Mouse (Mus musculus) embryo, embryonic 10 days (tissue): ENCODE results near the gene Ctdsp2.

Experiments used
- DNase-seq: peaks from one replicate; pipeline ENCODE4 v3.0.0-alpha.2; 2015; ENCODE audit warnings: low spot score

Ctdsp2 gene

GRCm38 (mm10) chr10:126962966-126963330 is 15.6 kb upstream of the Ctdsp2 start:
- no peak for DNase-seq

DNA sequence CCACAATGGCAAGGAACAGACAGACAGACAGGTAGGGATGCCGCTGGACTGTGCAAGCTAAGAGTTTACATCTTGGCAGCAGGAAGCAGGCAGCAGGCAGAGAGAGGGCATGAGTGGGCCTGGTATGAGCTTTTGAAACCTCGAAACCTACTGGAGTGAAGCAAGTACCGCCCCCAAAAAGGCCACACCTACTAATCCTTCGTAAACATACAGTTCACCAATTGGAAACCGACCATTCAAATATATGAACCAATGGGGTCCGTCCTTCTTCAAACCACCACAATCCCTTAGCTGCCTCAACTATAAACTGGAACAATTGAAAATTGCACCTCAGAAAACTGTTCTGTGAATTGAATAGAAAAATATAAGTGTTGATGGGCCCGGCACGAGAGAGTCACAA is 14.7 kb upstream of the Ctdsp2 start:
- DNase-seq: no peak

GRCm38 (mm10) chr10:126971363-126972050 is 7.0 kb upstream of the Ctdsp2 start:
- DNase-seq: peak; percentile 57

DNA sequence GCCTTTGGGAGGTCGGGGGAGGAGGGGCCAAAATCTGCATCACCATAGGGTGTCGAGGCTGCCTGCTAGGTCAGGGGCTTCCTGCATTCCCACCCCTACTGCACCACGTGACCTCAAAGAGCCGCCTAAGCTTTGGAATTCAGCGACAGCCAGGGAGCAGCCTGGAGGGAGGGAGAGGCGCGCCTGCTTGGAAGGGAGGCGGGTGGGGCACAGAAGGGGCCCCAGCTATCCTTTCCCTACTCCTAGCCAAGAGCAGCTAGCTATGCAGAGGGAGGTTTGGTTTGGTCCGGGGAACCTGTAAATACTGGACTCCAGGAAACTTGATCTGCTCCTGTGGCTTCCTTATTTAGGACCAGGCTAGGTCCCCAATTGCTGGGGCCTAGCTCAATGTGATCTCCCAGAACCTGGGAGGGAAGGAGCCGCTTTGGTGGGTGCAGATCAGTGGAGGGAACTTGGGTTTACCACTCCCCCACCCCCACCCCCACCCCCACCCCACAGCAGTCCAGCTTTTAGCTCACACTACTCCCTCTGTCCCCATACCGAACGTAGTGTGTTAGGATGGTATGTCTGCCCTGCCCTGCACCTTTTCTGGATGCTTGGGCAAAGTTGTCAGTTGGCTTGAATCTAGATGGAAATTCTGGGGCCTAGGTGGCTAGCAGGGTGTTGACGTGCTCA is 6.3 kb upstream of the Ctdsp2 start:
- peak; percentile 95 for DNase-seq

DNA sequence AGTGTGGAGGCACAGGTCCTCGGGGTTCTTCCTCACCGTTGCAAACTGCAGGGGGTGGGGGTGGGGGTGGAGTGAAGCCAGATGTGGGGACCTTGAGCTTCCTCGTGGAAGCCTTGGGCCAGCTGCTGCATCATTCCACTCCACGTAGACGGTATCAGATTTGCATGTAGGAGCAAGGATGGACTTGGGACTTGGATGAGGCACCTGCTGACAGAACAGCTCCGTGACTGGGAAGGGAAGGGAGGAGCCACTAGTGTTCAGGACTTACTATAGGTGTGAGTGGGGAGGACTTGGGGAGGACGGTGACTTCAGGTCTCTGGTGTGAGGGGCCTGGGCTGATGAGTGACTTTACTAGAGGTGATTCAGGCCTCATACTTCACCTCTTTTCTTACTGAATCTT is 5.5 kb upstream of the Ctdsp2 start:
- DNase-seq: no peak

- DNase-seq: no peak
Measured at GRCm38 (mm10) chr10:126975706-126976105, 2.8 kb upstream of the Ctdsp2 start.

DNA sequence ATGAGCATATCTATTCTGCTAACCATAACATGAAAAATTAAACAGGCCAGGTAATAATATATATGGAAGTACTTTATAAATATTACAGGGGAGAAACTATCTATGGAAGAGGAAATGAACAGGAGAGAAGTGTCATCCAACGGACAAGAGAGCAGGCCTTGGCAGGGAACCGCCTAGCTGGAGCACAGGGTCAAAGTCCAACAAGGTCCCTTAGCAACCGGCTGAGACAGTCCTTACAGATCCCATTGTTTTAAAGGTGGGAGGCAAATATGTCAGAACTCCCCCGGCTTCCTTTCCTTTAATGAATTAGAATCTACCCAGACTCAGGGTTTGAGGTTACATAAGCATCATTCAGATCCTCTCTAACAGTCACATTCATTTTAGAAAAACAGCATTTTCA is 1.4 kb upstream of the Ctdsp2 start:
- no peak for DNase-seq

DNA sequence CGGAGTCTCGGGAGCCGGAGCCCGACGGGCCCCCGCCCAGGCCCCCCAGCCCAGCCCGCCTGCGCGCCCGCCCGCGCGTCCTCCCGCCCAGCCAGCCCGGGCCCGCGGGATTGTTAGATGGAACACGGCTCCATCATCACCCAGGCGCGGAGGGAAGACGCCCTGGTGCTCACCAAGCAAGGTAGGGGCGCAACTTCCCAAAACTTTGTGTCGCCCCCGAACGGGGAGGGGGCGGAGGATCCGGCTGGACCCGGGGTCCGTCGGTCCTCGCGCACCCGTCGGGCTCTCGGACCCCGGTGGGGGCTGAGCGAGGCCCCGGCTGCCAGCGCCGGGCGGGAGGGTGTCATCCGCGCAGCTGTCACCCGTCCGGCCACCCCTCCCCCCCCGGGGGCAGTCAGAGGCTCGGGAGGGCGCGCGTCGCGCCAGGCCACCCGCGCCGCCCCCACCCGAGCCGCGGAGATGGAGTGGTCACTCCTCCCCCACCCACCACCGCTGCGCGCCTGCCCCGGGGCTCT is 661 bp downstream of the Ctdsp2 start:
- no peak for DNase-seq

- DNase-seq: peak; percentile 55
Measured at GRCm38 (mm10) chr10:126979636-126980151, 1.2 kb downstream of the Ctdsp2 start.

GRCm38 (mm10) chr10:126980221-126980932 is 1.9 kb downstream of the Ctdsp2 start:
- peak; percentile 69 for DNase-seq

- DNase-seq: peak; percentile 50
Measured at GRCm38 (mm10) chr10:126980933-126981530, 2.5 kb downstream of the Ctdsp2 start.

DNA sequence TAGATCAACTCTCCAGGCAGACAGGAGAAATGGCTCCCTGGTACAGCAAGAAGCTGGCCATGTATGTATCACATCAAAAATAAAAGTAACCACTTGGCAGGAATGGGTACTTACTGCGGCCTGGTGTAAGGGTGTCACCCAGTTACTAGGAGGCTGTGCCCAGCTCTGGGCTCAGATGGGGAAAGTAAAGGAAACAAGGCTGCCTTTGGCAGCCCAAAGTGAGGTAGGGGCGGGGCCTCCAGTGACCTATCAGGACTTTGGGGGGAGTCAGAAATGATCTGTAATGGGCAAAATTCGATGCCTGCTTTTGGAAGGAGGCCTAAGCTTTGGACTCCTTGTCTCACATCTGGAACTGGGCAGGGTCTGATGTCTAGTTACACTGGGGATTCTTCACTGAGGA is 3.2 kb downstream of the Ctdsp2 start:
- no peak for DNase-seq

DNA sequence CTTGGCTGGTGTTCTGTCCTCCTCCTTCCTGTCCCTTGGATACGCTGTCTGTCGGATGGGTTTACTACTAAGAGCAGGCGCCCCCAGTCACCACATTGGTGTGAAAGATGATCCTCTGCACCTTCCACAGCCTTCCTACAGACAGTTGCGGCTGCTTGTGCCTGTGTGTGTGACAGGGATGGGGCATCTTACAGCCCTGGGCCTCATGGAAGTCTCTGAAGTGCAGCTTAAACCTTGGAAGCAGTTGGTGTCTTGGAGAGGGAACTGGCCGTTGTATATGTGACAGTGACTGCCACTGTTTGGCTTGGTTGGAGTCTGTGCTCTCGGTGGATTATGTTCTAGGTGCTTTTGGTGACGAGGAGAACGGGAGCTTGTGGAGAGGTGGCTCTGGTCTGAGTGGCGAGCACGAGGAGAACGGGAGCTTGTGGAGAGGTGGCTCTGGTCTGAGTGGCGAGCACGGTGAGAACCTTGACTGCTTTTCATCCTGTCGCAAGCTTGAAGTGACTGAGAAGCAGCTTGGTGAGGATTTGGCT is 4.7 kb downstream of the Ctdsp2 start:
- DNase-seq: no peak

GRCm38 (mm10) chr10:126984189-126985004 is 5.9 kb downstream of the Ctdsp2 start:
- DNase-seq: no peak

- DNase-seq: no peak
Measured at GRCm38 (mm10) chr10:126985127-126985526, 6.6 kb downstream of the Ctdsp2 start.

DNA sequence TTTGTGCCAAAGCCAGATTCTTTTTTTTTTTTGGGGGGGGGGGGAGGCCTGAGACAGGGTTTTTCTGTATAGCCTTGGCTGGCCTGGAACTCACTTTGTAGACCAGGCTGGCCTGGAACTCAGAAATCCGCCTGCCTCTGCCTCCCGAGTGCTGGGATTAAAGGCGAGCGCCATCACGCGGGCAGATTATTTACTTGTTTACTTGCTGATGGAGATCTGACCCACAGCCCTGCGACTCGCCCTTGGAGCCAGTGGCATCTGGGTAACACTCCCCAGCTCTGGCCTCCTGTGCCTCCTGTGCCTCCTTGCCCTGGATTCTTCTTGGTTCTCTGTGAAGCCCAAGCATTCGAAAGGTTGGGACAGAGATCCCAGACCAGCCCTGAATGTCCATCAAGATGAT is 7.1 kb downstream of the Ctdsp2 start:
- DNase-seq: no peak

- peak; percentile 44 for DNase-seq
Measured at GRCm38 (mm10) chr10:126986541-126986961, 8.0 kb downstream of the Ctdsp2 start.

- DNase-seq: no peak
Measured at GRCm38 (mm10) chr10:126987183-126988118, 8.9 kb downstream of the Ctdsp2 start.

- DNase-seq: no peak
Measured at GRCm38 (mm10) chr10:126988513-126989165, 10.1 kb downstream of the Ctdsp2 start.
